Mouse (Mus musculus): Measurements from ENCODE around the gene Nufip2.

DNA sequence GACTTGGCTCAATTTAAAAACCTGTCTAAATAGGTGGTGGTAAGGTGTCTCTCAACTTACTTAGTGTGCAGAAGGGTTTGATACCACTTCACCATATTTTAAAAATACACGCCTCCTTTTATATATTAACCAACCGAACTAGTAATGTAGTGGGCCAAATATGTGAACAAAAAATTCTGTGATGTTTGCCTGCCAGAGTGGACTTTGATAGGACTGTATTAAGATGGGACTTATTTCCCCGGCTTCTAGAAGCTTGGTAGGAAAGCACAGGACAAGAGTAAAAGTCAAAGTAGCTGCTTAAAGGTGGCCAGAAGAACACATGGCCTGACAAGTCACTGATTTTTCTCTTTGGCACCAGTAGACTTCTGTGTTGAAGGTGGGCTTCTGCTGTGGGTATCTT is 27.8 kb downstream of the Nufip2 start:
- TF ChIP-seq CTCF (IDR thresholded peaks at IDR 0.05; ENCODE audit: borderline replicate concordance, control insufficient read depth, extremely low read depth, insufficient read depth, low read length, poor library complexity) (no peak), POLR2A (IDR thresholded peaks at IDR 0.05; ENCODE audit: control insufficient read depth, extremely low read depth, insufficient read depth, low read length, poor library complexity) (no peak)

Data from thymus, adult 2 months (tissue).